Mouse (Mus musculus): ENCODE measurements around the gene Gtf2i. TPM values are rescaled to one million over a fixed set of nuclear protein-coding genes. Genes with fewer than 3 reads are reported as not detected.

Gene Gtf2i
- polyA plus RNA-seq (2012; ENCODE audit: low replicate concordance): 200 and 424 TPM in 2 replicates

DNA sequence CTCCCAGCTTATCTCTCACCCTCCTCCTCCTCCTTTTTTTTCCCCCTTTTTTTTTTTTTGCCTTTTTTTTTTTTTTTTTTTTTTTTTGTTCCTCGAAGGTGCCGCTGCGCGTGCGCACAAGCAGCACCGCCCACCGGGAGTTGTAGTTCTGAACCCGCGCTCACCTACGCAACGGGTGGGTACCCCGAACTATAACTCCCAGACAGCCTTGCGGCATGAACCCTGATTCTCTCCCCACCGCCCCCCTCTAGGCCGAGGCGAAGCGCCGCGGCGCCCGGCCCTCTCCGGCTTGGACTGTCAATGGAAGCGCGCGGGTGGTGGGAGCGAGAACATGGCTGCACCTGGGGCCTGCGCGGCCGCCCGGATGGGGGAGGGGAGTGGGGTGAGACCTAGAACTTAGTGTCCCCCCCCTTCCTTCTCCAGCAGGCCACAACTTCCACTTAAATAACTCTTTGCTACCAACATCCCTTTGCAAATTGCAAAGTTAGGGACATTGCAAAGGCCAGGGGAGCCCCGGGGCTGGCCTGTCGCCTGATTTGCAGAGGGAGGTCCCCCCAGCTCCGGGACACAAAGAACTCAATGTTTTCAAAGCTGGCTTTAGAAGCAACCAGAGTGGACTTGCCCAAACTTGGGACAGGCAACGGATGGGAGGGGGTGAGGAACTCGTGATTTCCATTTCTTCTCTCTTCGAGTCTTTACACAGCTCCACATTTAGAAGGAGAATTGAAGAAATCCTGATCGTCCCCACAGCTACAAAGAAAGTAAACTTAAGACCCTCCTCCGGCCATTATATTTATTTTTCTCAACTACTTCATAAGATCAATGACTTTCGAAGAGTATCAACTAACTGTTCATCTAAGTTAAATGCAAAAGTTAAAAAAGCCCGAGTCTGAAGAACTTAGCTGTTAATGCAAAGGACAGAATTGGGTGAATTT is at the start of gene Gtf2i:
Gene Gtf2i, minus strand, starts transcription at position 73 of the 935 bp plus-strand sequence.

DNA sequence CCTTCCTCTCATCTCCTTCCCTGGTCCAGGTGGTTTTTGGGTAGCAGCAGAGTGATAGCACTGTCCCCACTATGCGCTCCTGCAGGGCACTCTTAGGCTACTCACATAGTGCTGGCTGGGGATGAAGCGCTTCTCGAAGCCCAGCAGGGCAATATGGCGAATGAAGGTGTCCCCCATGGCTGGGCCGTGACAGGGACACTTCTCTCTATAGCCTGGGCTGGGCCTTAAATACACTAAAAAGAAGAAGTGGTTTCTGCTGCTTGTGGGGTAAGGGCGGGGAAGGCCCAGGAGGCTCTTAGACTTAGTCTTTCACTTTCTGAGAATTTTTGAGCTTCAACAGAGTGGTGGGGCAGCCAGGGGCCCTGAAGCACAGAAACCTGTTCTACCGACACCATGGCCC is 85.2 kb downstream of the Gtf2i start, which contains the start of gene Ncf1:
Gene Ncf1, minus strand, starts transcription at position 235 of the 400 bp plus-strand sequence.

Other genes starting within 250 kb of the Gtf2i start
- 1.4 and 1.9 TPM in 2 replicates for gene Castor2, start 215.0 kb downstream of the Gtf2i start, polyA plus RNA-seq (2012; ENCODE audit: low replicate concordance)
- gene Rcc1l, start 138.0 kb downstream of the Gtf2i start, polyA plus RNA-seq (2012; ENCODE audit: low replicate concordance): 10.8 and 22.1 TPM in 2 replicates
- 3.7 and 8.1 TPM in 2 replicates for gene Gtf2ird2, start 130.7 kb downstream of the Gtf2i start, polyA plus RNA-seq (2012; ENCODE audit: low replicate concordance)
- gene Ncf1, start 85.1 kb downstream of the Gtf2i start, polyA plus RNA-seq (2012; ENCODE audit: low replicate concordance): 42.1 and 59.8 TPM in 2 replicates
- gene Gtf2ird1, start 142.0 kb upstream of the Gtf2i start, polyA plus RNA-seq (2012; ENCODE audit: low replicate concordance): 9.3 and 60.4 TPM in 2 replicates
- 5.9 and 13.5 TPM in 2 replicates for gene Clip2, start 237.7 kb upstream of the Gtf2i start, polyA plus RNA-seq (2012; ENCODE audit: low replicate concordance)
- 0.11 TPM in 1 of 2 replicates, not detected in the other for gene Syna, start 245.4 kb upstream of the Gtf2i start, polyA plus RNA-seq (2012; ENCODE audit: low replicate concordance)